Mouse (Mus musculus): ENCODE results near the gene Pakap.
"Not testable (repeated sequence)": the region's sequence is repeated elsewhere in the genome, so short reads cannot be mapped to it uniquely, and the experiment has no call there.

The Pakap gene

DNA sequence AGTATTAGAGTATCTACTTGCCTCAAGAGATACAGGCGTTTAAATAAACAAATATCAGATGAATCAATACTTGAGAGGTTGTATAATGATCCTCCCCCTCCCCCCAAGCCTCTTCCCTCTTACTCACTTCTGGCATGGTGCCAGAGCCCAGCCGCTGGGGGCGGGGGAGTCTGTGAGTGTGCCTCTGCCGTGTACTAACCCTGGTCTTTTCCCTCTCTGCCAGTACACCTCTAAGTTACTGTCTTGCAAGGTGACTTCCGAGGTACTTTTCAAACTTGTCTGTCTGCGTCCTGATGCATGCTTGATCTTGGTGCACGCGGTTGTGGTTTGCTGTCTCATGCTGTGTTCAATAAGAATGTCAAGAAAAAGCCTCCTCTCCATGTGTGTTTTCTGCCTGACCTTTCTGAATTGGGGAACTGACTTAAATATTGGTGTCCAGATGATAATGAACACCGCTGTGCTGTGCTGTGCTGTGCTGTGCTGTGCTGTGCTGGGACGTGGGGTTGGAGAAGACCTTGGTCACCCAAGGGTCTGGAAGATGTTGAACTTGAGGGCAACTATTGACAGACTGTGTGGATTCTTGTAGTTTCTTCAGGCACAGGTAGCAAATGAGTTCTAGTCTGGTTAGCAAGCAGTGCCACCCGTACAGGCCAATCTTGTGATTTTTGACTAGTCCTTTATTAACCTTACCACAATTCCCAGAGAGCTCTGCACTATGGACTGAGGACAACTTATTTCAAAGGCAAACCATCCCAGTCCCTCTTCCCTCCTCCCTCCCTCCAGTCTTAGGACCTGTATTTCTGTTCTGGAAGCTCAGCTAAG, 318.3 kb downstream of the Pakap start:
- DNase-seq: peak; percentile 42 to 67

DNA sequence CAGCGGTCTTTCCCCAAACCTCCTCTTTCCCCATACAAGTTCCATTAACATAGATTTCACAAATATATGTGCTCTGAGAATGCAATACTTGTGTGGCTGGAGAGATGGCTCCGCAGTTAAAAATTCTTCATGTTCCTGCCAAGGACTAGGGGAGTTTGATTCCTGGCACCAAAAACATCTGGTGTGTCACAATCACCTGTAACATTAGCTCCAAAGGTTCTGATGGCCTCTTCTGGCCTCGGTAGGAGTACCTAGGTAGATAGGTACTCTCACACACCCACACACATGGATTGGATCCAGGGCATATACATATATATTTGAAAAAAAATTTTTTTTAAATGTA, 318.9 kb downstream of the Pakap start:
- DNase-seq: no peak

DNA sequence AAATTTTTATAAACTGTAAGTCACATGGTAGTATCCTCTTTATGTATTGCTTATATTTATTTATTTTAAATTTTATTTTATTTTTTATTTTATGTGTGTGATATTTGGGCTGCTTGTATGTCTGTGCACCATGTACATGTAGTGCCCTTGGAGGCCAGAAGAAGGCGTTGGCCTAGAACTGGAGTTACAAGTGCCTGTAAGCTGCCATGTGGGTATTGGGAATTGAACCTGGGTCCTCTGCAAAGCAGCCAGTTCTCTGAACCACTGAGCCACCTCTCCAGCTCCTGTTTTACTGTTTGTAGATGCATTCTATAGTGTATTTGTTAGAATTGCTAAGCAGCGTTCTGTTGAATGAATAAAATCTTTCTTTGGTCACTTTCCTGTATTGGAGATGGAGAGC, 320.3 kb downstream of the Pakap start:
- peak in 1 of 2 experiments; percentile 1 for DNase-seq

DNA sequence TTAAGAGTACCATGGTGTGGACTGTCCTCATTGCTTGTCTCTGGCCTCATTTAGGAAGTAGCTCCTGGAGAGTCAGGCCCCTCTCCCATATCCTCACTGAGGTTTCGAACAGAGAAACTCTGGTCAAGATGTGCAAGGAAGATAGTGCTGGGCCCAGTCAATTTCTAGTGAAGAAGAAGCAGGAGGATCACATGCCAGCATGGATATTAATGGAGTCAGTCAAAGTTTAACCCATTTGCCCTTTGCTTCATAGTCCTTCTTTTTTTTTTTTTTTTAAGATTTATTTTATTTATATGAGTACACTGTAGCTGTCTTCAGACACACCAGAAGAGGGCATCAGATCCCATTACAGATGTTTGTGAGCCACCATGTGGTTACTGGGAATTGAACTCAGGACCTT, 321.0 kb downstream of the Pakap start:
- not testable (repeated sequence) for DNase-seq

DNA sequence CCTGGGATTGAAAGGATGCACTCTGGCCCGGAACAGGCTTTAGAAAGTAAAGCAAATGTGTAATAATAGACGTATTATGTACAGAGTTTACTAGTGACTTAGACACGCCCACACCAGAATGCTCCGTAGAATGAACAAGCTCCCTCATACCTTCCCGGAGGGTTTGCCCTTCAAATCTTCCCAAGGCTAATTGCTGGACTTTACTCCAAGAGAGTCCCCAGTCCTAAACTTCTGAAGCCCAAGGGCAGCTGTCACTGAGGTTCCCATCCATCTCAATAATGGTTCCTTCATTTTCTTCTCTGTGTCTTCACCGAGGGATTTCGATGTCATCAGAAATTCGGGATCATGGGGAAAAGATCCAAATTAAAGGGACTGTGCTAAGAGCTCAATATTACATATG, 321.8 kb downstream of the Pakap start:
- DNase-seq: peak in 1 of 2 experiments; percentile 0

DNA sequence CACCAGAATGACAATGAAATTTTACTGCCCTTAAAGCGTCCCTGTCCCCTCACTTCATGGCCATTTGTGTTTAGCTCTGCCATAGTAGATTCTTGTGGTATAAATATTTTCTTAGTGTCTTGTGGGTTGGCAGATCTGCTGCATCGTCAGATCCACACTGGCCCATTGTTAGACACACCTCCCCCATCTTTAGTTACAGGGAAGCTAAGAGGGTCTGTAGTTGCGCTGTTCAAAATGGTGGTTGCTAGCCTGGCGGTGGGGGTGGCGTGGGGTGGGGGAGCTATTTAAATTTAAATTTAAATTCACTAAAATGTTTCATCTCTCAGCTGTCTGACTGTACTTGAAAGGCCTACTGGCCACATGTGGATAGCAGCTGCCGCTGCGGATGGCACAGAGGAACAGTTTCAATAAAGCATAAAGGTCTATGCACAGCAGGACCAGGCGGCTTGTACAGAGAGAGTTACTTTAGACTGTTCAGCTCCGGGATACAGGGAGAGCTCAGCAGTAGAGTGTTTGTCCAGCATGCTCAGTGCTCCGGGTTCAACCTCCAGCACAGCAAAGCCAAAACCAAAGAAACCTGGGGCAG, 324.1 kb downstream of the Pakap start:
- DNase-seq: peak in 1 of 2 experiments; percentile 2

DNA sequence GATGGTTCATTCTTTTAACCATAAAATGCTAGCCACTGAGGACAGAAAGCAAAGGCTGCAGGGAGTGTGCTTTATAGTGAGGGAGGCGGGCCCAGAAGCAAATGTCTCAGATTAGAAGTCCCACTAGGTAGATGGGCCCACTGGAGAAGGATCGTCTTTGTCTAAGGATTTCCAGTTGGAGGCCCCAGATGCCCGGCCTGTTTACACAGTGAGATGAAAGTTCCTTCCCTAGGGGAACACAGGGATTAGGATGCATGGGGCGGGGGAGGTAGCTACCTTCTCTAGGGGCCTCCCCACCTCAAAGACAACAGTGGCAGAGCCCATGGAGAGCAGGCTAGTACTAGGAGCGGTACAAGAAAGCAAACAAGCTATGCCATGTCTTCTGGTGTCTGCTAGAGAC, 327.2 kb downstream of the Pakap start:
- DNase-seq: peak in 1 of 2 experiments; percentile 1

DNA sequence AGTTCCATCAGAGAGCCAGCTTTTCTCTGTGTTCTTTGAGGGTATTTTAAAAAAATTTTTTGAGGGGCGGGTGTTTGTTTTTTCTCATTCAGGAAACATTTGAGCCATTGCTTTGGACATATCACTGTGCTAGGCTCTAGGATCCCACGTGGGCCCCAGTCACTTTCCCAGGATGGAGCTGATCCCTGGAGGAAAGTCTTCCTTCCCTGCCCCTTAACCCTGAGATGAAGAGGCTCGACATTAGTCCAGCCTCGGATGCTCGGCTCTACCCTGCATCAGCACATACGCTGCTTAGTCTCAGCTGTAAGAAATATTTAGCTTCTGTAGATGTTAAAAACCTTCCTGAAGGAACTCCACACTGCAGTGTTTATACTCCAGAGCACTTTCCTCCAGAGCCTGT, 327.9 kb downstream of the Pakap start:
- no peak for DNase-seq

DNA sequence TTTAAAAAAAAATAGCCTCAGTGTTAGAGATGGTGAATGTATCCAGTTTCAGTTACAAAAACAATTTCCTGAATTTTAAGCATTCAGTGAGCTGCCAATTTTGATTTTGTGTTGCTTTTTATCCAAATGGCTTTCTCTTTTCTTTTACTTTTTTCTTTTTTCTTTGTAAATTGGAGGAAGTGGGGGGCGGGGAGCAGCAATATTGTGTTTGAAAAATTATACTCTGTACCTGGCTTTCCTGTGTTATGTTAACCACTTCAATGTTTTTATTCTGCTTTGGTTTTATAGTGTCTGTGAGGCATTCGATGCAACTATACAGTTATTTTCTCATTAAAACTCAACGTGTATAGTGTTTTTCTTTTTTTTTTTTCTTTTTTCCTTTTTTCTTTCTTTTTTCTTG, 328.7 kb downstream of the Pakap start:
- no peak for DNase-seq

DNA sequence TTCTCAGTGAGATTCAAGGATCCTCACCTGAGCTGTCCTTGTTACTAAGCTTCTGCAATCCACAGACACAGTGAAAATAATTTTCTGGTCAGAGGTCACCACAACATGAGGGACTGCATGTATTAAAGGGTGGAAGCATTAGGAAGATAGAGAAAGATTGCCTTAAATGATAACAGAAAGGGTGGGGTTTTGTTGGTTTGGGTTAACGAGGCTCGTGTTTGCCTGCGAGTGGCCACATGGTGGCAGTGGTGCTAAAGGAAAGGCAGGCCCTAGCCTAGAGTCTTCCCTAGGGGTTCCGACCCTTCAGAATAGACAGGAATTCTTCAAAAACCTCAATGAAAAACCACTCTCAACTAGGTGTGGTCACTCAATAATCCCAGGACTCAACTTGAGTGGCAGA, 333.2 kb downstream of the Pakap start:
- peak in 1 of 2 experiments; percentile 30 for DNase-seq

DNA sequence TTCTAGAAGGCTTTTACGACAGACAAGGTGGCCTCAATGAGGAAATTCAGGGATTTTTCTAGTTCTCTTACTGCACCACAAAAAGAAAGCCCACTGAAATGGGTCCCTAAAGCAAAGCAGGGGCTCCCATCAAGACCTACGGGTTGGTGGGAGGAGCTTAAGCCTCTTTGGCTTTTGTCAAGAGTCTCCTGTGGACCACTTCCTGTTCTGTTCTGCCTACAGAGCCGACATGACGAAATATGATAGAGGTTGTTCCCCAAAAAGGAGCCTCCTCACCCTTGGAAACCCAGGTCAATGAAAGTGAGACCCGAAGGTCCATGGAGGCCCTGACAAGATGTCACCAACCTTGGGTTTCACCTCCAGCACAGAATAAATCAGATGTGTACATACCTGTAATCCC, 334.6 kb downstream of the Pakap start:
- DNase-seq: no peak

DNA sequence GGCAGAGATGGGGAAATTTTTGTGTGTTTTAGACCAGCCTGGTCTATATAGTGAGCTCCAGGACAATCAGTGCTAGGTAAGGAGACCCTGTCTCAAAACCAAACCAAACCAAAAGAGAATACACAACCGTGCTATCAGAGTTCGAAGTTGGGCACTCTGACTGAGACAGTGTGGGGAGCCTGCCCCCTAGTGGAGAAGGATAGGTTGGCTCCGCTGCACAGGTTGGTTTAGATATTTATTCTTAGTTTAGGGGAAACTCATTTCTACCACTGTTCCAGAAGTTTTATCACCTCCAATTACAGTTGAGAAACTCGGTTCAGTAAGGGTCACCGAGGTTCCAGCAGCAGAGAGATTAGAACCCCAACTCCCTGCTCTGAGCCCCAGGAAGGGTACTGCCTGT, 336.2 kb downstream of the Pakap start:
- DNase-seq: peak; percentile 47 to 62

DNA sequence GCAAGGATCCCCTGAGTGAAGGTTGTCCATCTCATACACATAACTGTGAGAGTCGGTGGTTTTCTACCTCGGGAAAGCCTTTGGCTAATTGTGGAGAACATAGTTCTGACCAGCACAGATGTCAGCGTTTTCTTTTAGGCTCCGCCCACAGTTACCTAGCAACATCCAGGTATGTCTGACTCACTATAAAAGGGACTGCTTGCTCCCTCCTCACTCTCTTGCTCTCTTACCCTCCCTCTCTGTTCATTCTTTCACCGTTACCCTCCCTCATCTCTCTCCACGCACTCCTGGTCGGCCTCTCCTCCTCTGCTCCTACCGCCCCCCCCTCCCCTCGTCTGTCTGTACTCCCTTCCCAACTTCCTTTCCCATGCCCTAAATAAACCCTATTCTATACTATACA, 336.7 kb downstream of the Pakap start:
- peak; percentile 60 to 76 for DNase-seq

DNA sequence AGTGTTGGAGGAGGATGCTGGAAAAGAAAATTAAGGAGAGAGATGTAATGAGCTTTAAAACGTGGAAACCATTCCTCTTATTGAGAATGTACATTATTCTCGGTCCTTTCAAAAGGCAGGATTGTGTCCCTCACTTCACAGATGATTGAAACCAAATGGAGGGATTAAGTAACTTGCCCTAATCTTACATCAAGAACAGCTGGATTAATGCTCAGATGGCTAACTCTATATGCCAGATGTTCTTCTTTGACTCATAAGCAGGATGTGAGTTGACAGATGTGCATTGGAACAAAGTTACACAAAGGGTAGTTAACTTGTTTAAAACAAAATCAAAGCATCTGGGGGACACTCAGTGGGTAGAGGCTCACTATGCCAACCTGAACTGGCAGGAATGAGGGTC, 338.7 kb downstream of the Pakap start:
- no peak for DNase-seq

DNA sequence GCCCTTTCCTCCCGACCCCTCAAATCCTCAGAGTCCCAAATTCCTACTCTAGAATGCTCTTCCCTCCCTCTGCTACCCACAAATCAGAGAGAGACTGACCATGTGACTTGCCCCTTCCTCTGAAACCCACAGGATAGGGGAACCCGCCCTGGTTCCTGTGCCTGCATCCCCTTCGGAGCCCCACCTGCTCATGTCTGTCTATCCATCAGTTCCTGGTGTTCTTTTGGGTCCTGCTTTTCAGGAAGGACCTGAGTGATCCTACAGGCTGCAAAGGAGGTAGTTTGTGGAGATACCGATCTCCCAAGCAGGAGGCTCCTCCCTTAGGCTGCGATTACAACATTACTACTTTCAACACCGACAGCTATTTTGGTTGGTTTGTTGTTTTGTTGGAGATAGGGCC, 340.9 kb downstream of the Pakap start:
- no peak for DNase-seq

DNA sequence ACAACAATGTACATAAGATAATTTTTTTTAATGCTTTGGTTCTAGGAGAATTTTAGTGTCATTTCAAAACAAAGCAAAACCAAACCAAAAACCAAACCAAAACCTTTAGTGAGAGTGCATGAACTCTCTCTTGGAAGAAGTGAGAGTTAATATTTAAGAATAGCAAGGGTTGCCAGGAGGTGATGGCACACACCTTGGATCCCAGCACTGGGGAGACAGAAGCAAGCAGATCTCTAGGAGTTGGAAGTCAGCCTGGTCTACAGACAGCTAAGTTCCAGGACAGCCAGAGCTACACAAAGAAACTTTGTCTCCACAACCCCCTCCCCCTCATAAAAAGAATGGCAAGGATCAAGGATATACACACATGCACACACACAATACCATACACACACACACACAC, 345.0 kb downstream of the Pakap start:
- DNase-seq: no peak

DNA sequence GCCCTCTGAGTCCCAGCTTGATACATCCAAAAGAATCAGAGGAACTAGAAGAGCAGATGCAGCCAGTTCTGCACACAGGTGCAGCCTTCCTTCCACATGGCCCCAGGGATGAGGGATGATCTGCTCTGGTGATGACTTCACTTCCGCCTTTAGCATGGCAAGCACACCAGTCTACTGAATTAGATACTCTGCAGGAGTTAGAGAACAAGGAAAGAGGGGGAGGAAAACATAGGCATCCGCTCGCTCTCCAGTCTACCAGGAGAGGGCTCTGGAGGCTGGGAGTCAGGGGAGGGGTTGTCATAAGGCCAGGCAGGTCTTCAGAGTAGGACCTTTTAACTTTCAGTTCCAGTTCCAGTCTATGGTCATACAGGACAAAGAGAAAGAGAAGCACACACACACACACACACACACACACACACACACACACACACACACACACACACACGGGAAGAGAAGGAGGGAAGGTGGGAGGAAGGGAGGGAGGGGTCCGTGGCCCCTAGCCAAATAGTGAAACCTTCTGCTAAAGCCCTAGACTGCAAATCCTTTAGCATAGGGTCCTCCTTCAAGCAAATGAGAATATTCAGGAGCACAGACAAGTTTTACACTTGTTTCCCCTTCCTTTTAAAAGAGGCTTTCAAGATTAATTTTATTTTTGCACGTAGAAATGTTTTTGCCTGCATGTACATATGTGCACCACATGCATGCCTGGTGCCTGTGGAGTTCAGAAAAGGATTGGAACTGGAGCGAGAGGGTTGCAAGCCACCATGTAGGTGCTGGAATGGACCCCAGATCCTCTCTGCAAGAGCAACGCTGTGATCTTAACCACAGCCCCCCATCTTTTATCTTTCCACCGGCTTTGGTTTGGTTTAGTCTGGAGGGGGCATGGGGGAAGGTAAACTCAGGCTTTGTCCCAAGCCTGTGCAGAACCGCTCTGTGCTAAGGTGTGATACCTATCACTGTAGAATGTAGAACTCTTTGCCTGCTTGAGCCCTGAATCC, 346.5 kb downstream of the Pakap start:
- peak in 1 of 2 experiments; percentile 45 for DNase-seq

DNA sequence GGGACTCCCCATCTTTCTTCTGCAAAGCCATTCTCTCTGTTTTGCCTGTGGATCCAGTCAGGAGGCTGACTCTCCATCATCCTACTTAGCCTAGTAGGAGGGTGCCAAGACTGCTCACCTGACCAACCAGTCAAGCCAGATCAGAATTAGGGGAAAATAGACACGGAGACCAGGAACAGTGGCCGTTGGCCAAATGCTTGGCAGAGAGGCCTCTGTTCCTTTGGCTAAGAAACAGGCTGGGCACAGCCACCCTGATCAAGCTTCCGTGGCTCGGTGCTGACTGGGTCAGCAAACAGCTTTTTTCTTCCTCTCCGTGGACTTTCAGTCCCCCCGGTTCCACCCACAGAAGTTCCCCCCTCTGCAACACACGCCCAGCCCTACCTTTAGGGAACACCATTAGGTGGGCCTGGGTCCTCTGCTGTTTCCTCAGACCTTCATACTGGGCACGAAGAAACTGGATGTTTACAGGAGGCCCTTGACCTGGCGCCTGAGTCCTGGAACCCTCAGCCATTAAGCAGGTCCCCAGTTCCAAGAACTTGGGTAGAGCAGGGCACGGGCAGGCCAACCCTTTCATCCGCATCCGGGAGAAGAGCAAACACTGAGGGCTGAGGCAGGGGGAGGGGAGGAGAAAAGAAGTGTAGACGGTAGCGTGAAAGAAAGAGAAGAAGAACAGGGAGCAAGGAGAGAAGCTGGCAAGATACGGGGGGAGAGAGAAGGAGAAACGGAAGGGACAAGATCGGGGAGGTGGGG, 347.4 kb downstream of the Pakap start:
- DNase-seq: peak; percentile 82 to 86

DNA sequence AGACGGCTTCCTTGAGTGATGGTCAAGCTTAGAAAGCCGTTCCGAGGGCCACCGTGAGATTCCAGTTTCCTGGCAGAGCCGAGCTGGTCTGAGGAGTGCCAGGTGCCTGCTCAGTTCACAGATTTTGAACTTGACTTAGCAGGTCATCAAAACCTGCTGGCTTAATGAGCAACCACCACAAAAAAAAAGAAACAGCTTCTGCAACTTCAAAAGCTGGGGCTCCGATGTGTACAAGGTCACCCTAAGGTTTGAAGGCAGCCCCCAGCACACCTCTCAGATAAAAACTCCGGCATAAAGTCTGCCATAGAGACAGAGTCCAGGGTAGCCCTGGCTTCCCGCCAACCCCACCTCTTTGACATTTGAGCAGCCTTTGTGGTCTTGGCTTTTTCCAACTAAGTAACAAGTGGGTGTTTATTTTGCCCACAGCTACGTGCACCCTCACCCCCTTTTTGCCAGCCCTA, 348.3 kb downstream of the Pakap start, which contains the start of gene D630039A03Rik:
Gene D630039A03Rik, minus strand, starts transcription at position 97 of the 461 bp plus-strand sequence.
- peak; percentile 69 to 73 for DNase-seq

DNA sequence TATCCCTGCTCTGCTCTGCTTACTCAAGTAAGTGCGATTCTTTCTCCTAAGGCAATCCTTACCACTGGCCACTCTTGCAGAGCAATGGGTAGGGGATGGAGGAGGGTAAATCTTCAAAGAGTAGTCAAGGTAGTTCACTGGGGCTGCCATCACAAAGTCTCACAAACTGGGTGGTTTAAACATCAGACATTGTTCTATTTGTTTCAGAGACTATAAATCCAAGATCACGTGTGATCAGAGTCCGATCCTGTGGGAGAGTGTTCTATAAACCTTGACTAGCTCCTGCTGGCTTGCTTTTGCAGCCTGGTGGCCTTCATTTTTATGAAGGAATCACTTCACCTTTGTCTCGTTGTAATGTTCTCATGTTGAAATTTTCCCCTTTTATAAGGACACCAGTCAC, 348.7 kb downstream of the Pakap start:
- DNase-seq: no peak

DNA sequence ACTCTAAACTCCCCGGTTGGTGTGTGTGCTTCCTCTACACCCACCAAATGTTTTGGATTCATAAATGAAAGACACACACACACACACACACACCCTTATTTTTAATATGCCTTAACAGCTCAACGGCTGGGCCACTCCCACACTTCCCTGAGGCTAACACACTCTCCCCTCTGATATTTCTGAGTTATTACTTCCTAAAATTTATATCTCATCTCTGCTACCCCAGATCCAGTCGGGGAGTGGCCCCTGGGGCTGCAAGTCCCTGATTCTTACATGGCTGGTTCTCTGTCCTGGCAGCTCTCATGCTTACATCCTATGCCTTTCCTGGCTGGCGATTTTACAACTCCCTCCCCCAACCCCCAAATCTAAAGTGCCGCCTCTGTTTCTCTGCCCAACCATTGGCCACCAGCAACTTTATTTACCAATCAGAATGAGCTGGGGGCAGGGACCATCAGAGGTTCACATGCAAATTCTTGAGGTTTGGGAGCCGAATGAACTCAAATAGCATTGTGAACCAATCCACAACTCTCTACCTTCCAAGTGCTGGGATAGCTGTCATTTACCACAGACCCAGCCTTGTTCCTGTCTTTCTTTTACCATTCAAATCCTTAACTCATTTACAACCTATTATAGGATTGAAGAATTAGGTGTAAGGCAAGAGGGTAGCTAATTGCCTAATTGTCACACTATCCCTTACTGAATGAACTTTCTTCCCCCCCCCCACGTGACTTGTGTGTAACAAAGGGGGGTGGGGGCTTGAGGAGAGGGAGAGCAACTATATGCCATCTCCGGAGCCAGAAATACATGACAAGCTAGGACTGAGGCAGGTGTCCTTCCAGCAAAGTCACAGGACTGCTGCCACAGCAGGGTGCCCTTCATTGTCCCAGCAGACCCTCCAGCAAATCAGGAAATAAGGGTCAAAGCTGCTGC, 351.8 kb downstream of the Pakap start:
- peak in 1 of 2 experiments; percentile 31 for DNase-seq

Data from lung, adult 18-20 months (tissue).